Mouse (Mus musculus): ENCODE measurements at regions not wholly inside any gene's neighbourhood (a gene's known extent, or its start where the extent isn't known, plus 50 kb on each side); places are given as distances from the start of the nearest gene placed in this dataset.

DNA sequence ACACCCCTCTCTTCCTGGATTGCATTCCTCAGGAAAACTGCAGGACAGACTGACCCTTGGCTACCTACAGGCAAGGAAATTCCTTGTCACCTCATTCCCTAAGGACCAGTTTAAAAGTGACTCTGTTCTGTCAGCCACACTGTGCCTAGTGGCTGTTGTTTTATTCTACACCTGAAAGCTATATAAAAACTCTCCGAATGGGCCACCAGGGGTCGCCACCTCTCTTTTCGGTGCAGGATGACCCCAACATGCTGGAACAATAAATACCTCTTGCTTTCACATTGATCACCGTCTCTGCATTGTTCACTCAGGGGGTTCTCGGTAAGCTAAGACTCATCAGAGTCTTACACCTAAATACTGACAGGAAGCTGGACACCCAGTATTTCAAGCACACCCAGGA, 1382.6 kb upstream of the Dsel start:
- peak; percentile 2 for DNase-seq (ENCODE audit: low read depth, low spot score)

DNA sequence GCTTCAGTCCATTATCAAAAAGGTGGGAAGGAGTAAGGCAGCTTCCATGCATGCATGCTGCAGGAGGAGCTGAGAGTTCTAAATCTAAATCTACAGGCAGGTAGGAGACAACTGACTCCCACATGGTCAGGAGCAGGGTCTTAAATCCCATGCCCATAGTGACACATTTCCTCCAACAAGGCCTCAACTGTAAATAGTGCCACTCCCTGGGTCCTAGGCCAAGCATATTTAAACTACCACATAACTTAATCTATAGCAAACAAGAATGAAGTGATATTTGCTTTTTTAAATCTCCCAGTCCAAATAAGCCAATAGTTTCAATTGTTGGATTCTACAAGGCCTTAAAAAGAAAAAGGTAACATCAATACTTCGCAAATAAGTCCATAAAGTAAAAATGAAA, 1345.4 kb upstream of the Dsel start:
- no peak for DNase-seq (ENCODE audit: low read depth, low spot score)

DNA sequence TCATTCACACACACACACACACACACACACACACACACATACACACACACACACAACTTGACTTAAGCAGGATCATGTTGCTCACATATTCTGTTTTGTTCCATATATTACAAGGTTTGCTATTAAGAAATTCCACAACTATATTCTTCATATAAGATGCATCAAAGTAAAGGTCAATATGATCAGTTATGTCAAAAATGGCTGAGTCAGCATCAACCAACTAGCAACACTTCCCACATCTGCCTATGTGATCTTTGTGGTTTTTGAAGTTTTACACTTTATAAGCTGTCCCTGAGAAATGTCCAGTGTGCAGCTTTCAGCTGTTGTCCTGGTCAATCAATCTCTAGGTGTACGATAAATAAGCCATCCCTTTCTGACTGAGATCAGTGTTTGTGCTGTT, 1339.3 kb upstream of the Dsel start:
- no peak for DNase-seq (ENCODE audit: low read depth, low spot score)

DNA sequence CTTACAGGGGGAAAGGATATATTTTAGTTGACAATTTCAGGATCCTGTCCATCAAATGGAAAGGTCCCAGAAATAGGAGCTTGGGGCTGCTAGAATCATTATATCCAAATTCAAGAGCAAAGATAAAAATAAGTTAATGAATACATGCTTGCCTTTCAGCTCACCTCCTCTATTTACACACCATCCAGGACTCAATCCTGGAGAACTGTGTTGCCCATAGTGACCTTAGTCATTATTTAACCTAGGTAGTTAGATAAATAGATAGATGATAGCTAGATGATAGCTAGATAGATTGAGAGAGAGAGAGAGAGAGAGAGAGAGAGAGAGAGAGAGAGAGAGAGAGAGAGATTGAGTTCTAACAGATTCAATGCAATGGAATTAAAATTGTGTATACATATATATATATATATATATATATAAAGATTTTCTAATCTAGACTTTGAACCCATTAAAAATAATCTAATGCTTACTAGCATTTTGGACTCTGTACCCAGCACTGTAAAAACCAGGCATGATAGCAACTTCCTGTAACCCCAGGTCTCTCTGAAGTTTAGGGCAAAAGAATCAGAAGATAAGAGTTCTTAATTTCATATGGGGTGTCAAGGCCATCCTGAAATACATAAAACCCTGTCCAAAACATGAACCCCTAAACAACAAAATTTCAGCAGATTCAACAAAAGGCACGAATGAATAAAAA, 1329.5 kb upstream of the Dsel start:
- no peak for DNase-seq (ENCODE audit: low read depth, low spot score)

DNA sequence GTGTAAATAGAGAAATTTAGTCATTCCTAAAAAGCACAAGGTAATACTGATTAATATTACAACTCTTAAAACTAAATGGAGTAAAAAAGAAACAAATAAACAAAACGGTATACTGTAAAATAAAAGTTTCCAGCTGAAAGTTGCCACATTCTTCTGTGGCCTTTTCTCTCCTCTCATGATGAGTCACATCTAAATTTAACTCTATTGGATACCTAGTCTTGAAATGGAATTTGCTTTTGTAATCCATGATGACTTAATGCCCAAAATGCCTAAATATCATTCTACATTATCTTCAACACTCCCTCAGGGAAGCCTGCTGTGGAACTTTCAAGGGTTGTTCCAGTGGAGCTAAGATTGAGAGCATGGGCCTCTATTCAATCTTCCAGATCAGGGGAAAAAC, 1298.5 kb upstream of the Dsel start:
- DNase-seq (ENCODE audit: low read depth, low spot score), result no peak

Measured in forelimb bud, embryonic 11.5 days (tissue).